Mouse (Mus musculus): Measurements from ENCODE around the gene Dpf1.

GRCm38 (mm10) chr7:29304463-29305262, 912 bp downstream of the Dpf1 start:
- no peak for TF ChIP-seq CTCF (IDR thresholded peaks at IDR 0.05)
- TF ChIP-seq POLR2A (IDR thresholded peaks at IDR 0.05; ENCODE audit: insufficient read depth, low read depth, low read length), result no peak
- no peak for TF ChIP-seq EP300 (IDR thresholded peaks at IDR 0.05; ENCODE audit: insufficient read depth, low read depth, low read length)
